Mouse (Mus musculus) stomach, embryonic 14.5 days (tissue): ENCODE results near the gene Prrt2. TPM values are rescaled to one million over a fixed set of nuclear protein-coding genes. Genes with fewer than 3 reads are reported as not detected.
A peak's percentile ranks its signal among the peaks of the same experiment; 100 is the strongest.

ENCODE experiments used
- ATAC-seq: fragments of 200-750 bp; cut with Nextera tagmentation; 2 replicates; pipeline ENCODE4 v1.8.0; 2017; ENCODE audit warnings: low read depth, moderate TSS enrichment; ENCODE audit not compliant: insufficient number of reproducible peaks, insufficient read depth, low FRiP score
- H3K27ac ChIP-seq: fragments of 300-500 bp; sonication (generic); 2 replicates; pipeline ENCODE4 v1.5.1; 2014; ENCODE audit warnings: mild to moderate bottlenecking, low read length, moderate library complexity, mixed read lengths
- H3K27me3 ChIP-seq: fragments of 300-500 bp; sonication (generic); 2 replicates; pipeline ENCODE4 v1.6.1; 2014; ENCODE audit warnings: low read length, control low read depth, mixed read lengths; ENCODE audit not compliant: control insufficient read depth, insufficient read depth
- H3K36me3 ChIP-seq: fragments of 300-500 bp; sonication (generic); 2 replicates; pipeline ENCODE4 v1.6.1; 2014; ENCODE audit warnings: mild to moderate bottlenecking, control low read depth, low read length, moderate library complexity, mixed read lengths; ENCODE audit not compliant: control insufficient read depth, insufficient read depth
- H3K4me1 ChIP-seq: fragments of 300-500 bp; sonication (generic); 2 replicates; pipeline ENCODE4 v1.6.1; 2014; ENCODE audit warnings: low read length, control low read depth, mixed read lengths; ENCODE audit not compliant: control insufficient read depth, insufficient read depth
- H3K4me2 ChIP-seq: fragments of 300-500 bp; sonication (generic); replicated peaks from 2 replicates; pipeline ENCODE4 v1.6.1; 2014; ENCODE audit warnings: low read depth, low read length, control low read depth
- H3K4me3 ChIP-seq: fragments of 300-500 bp; sonication (generic); 2 replicates; pipeline ENCODE4 v1.5.1; 2014; ENCODE audit warnings: low read depth, low read length, control low read depth
- H3K9ac ChIP-seq: fragments of 300-500 bp; sonication (generic); replicated peaks from 2 replicates; pipeline ENCODE4 v1.6.1; 2014; ENCODE audit warnings: low read depth, mild to moderate bottlenecking, control low read depth, low read length, moderate library complexity, mixed read lengths
- H3K9me3 ChIP-seq: fragments of 300-500 bp; sonication (generic); 2 replicates; pipeline ENCODE4 v1.6.1; 2016; ENCODE audit warnings: low read depth, low read length, control low read depth; ENCODE audit not compliant: control insufficient read depth
- WGBS: fragments of 180-500 bp; shearing (Covaris S2); extraction: QIAGEN DNeasy Blood & Tissue Kit; methylation state at CpG from one replicate; pipeline ENCODE4 v1.1.7; 2014; 5-methylcytosine and 5-hydroxymethylcytosine counted together
- polyA plus RNA-seq: library from polyadenylated mRNA; unstranded; fragments of >200 nt; fragmentation: Nextera tagmentation; extraction: Ambion mirVana; gene quantifications from 2 replicates; pipeline ENCODE4 v1.2.1, GENCODE M21; 2014

Prrt2 gene
- polyA plus RNA-seq: 15.5 and 16.0 TPM in 2 replicates

GRCm38 (mm10) chr7:127020901-127021562 is at the start of gene Prrt2, which contains the start of gene Gm42742:
Gene Prrt2, minus strand, starts transcription at chr7:127021211.
Gene Gm42742, minus strand, starts transcription at chr7:127021097.
- Histone ChIP-seq H3K27ac (peak within 1 kb of the TSS; percentile 86), H3K4me1 (peaks cover 62% of the 10 kb centered on the region), H3K4me2 (peak within 1 kb of the TSS; percentile 87), H3K4me3 (peak within 1 kb of the TSS; percentile 51), H3K36me3 (peaks cover 30% of the 10 kb centered on the region), H3K9me3 (no peaks in the 10 kb centered on the region), H3K27me3 (no peaks in the 10 kb centered on the region), H3K9ac (peak within 1 kb of the TSS; percentile 45)
- WGBS: under 1% methylated on average over 37 of the region's 37 CpGs
- ATAC-seq: peak; percentile 15; the same call in 1 of the 2 replicates

- no peak overlapping the region for H3K9ac ChIP-seq
- 63% methylated on average over 4 of the region's 4 CpGs for WGBS
- no peak for ATAC-seq
Measured at GRCm38 (mm10) chr7:127066317-127066716, 45.3 kb upstream of the Prrt2 start.

GRCm38 (mm10) chr7:127065538-127065937 is 44.5 kb upstream of the Prrt2 start:
- no peak for ATAC-seq
- Histone ChIP-seq H3K9ac (no peak overlapping the region), H3K4me2 (no peak overlapping the region), H3K4me3 (no peak overlapping the region), H3K27ac (no peak overlapping the region), H3K36me3 (no peaks in the 10 kb centered on the region), H3K27me3 (no peaks in the 10 kb centered on the region), H3K9me3 (no peaks in the 10 kb centered on the region), H3K4me1 (no peaks in the 10 kb centered on the region)
- 85% methylated on average over 6 of the region's 6 CpGs for WGBS

More at GRCm38 (mm10) chr7:127066317-127066716, 45.3 kb upstream of the Prrt2 start:
- H3K9me3 ChIP-seq: no peaks in the 10 kb centered on the region
- no peaks in the 10 kb centered on the region for H3K4me1 ChIP-seq
- no peak overlapping the region for H3K4me2 ChIP-seq
- H3K36me3 ChIP-seq: no peaks in the 10 kb centered on the region
- H3K27me3 ChIP-seq: no peaks in the 10 kb centered on the region
- no peak overlapping the region for H3K27ac ChIP-seq
- no peak overlapping the region for H3K4me3 ChIP-seq

- no peak overlapping the region for H3K27ac ChIP-seq
- 57% methylated on average over 5 of the region's 5 CpGs for WGBS
- no peaks in the 10 kb centered on the region for H3K36me3 ChIP-seq
- no peak for ATAC-seq
- H3K4me3 ChIP-seq: no peak overlapping the region
- H3K4me2 ChIP-seq: no peak overlapping the region
- H3K4me1 ChIP-seq: no peaks in the 10 kb centered on the region
- no peaks in the 10 kb centered on the region for H3K9me3 ChIP-seq
- no peak overlapping the region for H3K9ac ChIP-seq
- no peaks in the 10 kb centered on the region for H3K27me3 ChIP-seq
Measured at GRCm38 (mm10) chr7:127055026-127055585, 34.1 kb upstream of the Prrt2 start.

- H3K9ac ChIP-seq: peak within 1 kb of the TSS; percentile 54
- H3K4me1 ChIP-seq: peaks cover 6% of the 10 kb centered on the region
- no peaks in the 10 kb centered on the region for H3K27me3 ChIP-seq
- no peaks in the 10 kb centered on the region; the same call in 1 of the 2 replicates for H3K36me3 ChIP-seq
- H3K4me3 ChIP-seq: peak within 1 kb of the TSS; percentile 62
- peak; percentile 87 for ATAC-seq
- H3K9me3 ChIP-seq: no peaks in the 10 kb centered on the region
- peak within 1 kb of the TSS; percentile 48; the same call in 1 of the 2 replicates for H3K27ac ChIP-seq
- under 1% methylated on average over 53 of the region's 53 CpGs for WGBS
- peak within 1 kb of the TSS; percentile 60 for H3K4me2 ChIP-seq
Measured at GRCm38 (mm10) chr7:127041851-127042672, 21.1 kb upstream of the Prrt2 start, which contains the start of gene Kif22. Gene Kif22, minus strand, starts transcription at chr7:127042471.

GRCm38 (mm10) chr7:127031244-127031643 is 10.2 kb upstream of the Prrt2 start:
- Histone ChIP-seq H3K9ac (no peak overlapping the region), H3K27ac (no peak overlapping the region), H3K9me3 (no peaks in the 10 kb centered on the region), H3K4me1 (peaks cover 6% of the 10 kb centered on the region; the same call in 1 of the 2 replicates), H3K4me3 (no peak overlapping the region), H3K36me3 (peaks cover 56% of the 10 kb centered on the region), H3K27me3 (no peaks in the 10 kb centered on the region), H3K4me2 (no peak overlapping the region)
- ATAC-seq: no peak
- 81% methylated on average over 1 of the region's 1 CpGs for WGBS

GRCm38 (mm10) chr7:127030172-127030571 is 9.2 kb upstream of the Prrt2 start:
- no peak overlapping the region for H3K9ac ChIP-seq

GRCm38 (mm10) chr7:127027885-127028284 is 6.9 kb upstream of the Prrt2 start:
- H3K36me3 ChIP-seq: peaks cover 46% of the 10 kb centered on the region

More at GRCm38 (mm10) chr7:127030172-127030571, 9.2 kb upstream of the Prrt2 start:
- H3K9me3 ChIP-seq: no peaks in the 10 kb centered on the region
- H3K27me3 ChIP-seq: no peaks in the 10 kb centered on the region
- no peak overlapping the region for H3K4me3 ChIP-seq
- no peak overlapping the region for H3K4me2 ChIP-seq
- peaks cover 49% of the 10 kb centered on the region for H3K36me3 ChIP-seq
- WGBS: 97% methylated on average over 1 of the region's 1 CpGs
- ATAC-seq: no peak
- no peak overlapping the region for H3K27ac ChIP-seq
- H3K4me1 ChIP-seq: peaks cover 6% of the 10 kb centered on the region; the same call in 1 of the 2 replicates

More at GRCm38 (mm10) chr7:127027885-127028284, 6.9 kb upstream of the Prrt2 start:
- Histone ChIP-seq H3K4me1 (peaks cover 25% of the 10 kb centered on the region), H3K27ac (peak overlapping the region; percentile 99), H3K9ac (peak overlapping the region; percentile 37), H3K27me3 (no peaks in the 10 kb centered on the region), H3K4me2 (peak overlapping the region; percentile 53), H3K4me3 (peak overlapping the region; percentile 95), H3K9me3 (no peaks in the 10 kb centered on the region)
- no peak for ATAC-seq
- WGBS: 63% methylated on average over 8 of the region's 8 CpGs
